Mouse (Mus musculus) bone marrow, adult 2 months (tissue): ENCODE measurements around the gene Tle4.

Experiments used
- CTCF ChIP-seq: fragments of 200-500 bp; IDR thresholded peaks from 2 replicates; pipeline ENCODE4 v1.5.1; 2011; ENCODE audit warnings: low read length, control low read depth; ENCODE audit not compliant: control insufficient read depth, insufficient read depth
- POLR2A ChIP-seq: fragments of 200-500 bp; IDR thresholded peaks from 2 replicates; pipeline ENCODE4 v1.6.1; 2011; ENCODE audit warnings: low read depth, mild to moderate bottlenecking, control low read depth, low read length, borderline replicate concordance; ENCODE audit not compliant: control insufficient read depth

DNA sequence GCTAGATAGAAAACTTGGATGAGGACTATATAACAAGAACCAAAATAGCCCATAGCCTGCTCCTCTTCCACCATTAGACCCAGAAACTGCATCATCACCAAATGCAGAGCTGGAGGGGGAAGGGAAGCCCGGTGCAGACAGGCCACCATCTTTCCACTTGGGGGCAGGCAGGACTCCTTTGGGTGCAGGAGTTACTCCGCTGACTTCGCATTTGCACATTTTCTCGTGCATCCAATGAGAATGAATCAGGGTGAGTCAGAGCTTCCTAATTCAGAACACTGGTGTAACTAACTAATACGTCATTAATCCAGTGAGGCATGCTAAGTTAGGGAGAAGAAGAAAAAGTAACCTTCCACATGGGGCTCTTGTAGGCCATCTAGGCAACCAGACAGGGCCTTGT is 17.0 kb upstream of the Tle4 start:
- TF ChIP-seq POLR2A = no peak
- TF ChIP-seq CTCF = no peak
